Mouse (Mus musculus): Measurements from ENCODE around the gene Pkn3.
"Not testable (repeated sequence)": the region's sequence is repeated elsewhere in the genome, so short reads cannot be mapped to it uniquely, and the experiment has no call there.

The Pkn3 gene

DNA sequence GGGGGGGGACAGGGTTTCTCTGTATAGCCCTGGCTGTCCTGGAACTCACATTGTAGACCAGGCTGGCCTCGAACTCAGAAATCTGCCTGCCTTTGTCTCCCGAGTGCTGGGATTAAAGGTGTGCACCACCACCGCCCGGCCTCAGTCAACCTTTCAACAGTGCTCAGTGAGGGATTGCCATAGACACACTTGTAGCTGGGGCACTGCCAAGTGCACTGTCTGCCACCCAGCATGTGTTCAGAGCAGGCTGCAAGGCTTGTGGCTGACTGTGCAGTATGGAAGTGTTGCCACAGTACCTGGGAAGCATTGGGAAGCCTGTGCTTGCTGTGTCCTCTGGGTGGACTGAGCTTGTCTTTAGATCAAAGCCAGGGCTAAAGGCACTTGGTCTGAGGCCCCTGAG lies 62.5 kb downstream of the Pkn3 start:
- not testable (repeated sequence) for DNase-seq (ENCODE audit: low spot score in 2 of 2)

Data from thymus, postnatal 10 days (tissue).